Mouse (Mus musculus): Measurements from ENCODE around the gene Pilra. TPM values are rescaled to one million over a fixed set of nuclear protein-coding genes. Genes with fewer than 3 reads are reported as not detected.
A peak's percentile ranks its signal among the peaks of the same experiment; 100 is the strongest.

The Pilra gene
- polyA plus RNA-seq, 1 experiment, result not detected

GRCm38 (mm10) chr5:137782776-137783522 is 53.1 kb downstream of the Pilra start:
- H3K27ac ChIP-seq (ENCODE audit: insufficient read depth, low read depth, low read length), result no peak overlapping the region
- H3K4me1 ChIP-seq (ENCODE audit: control insufficient read depth, insufficient read depth, low read length), result peaks cover 41% of the 10 kb centered on the region
- WGBS, result 66% methylated on average over 13 of the region's 13 CpGs
- no peak overlapping the region for H3K4me3 ChIP-seq (ENCODE audit: insufficient read depth, low read depth, low read length)
- TF ChIP-seq POLR2A (IDR thresholded peaks at IDR 0.05; ENCODE audit: insufficient read depth, low read depth, low read length) (no peak), CTCF (IDR thresholded peaks at IDR 0.05; ENCODE audit: insufficient read depth, low read depth, low read length) (no peak)

GRCm38 (mm10) chr5:137781661-137782060 is 54.4 kb downstream of the Pilra start:
- no peak for TF ChIP-seq CTCF (IDR thresholded peaks at IDR 0.05; ENCODE audit: insufficient read depth, low read depth, low read length)
- TF ChIP-seq POLR2A (IDR thresholded peaks at IDR 0.05; ENCODE audit: insufficient read depth, low read depth, low read length), result no peak
- 91% methylated on average over 7 of the region's 7 CpGs for WGBS
- Histone ChIP-seq H3K4me1 (ENCODE audit: control insufficient read depth, insufficient read depth, low read length) (peaks cover 38% of the 10 kb centered on the region), H3K27ac (ENCODE audit: insufficient read depth, low read depth, low read length) (no peak overlapping the region), H3K4me3 (ENCODE audit: insufficient read depth, low read depth, low read length) (no peak overlapping the region)

- Histone ChIP-seq H3K4me1 (ENCODE audit: control insufficient read depth, insufficient read depth, low read length) (peaks cover 31% of the 10 kb centered on the region), H3K4me3 (ENCODE audit: insufficient read depth, low read depth, low read length) (peak overlapping the region; percentile 69), H3K27ac (ENCODE audit: insufficient read depth, low read depth, low read length) (no peak overlapping the region)
- under 1% methylated on average over 83 of the region's 83 CpGs for WGBS
- TF ChIP-seq POLR2A (IDR thresholded peaks at IDR 0.05; ENCODE audit: insufficient read depth, low read depth, low read length) (no peak), CTCF (IDR thresholded peaks at IDR 0.05; ENCODE audit: insufficient read depth, low read depth, low read length) (no peak)
Observed at GRCm38 (mm10) chr5:137779053-137779933, 56.8 kb downstream of the Pilra start.

GRCm38 (mm10) chr5:137778635-137779034 is 57.4 kb downstream of the Pilra start, which contains the start of gene Ppp1r35:
Gene Ppp1r35, plus strand, starts transcription at chr5:137778849.
- TF ChIP-seq POLR2A (IDR thresholded peaks at IDR 0.05; ENCODE audit: insufficient read depth, low read depth, low read length) (peak; percentile 37; the same call in 1 of the 2 replicates), CTCF (IDR thresholded peaks at IDR 0.05; ENCODE audit: insufficient read depth, low read depth, low read length) (no peak)
- Histone ChIP-seq H3K4me1 (ENCODE audit: control insufficient read depth, insufficient read depth, low read length) (peaks cover 26% of the 10 kb centered on the region), H3K27ac (ENCODE audit: insufficient read depth, low read depth, low read length) (no peak within 1 kb of the TSS; the same call in 1 of the 2 replicates), H3K4me3 (ENCODE audit: insufficient read depth, low read depth, low read length) (peak within 1 kb of the TSS; percentile 69)
- WGBS, result under 1% methylated on average over 31 of the region's 31 CpGs

GRCm38 (mm10) chr5:137777267-137777845 is 58.7 kb downstream of the Pilra start:
- H3K4me1 ChIP-seq (ENCODE audit: control insufficient read depth, insufficient read depth, low read length), result peaks cover 17% of the 10 kb centered on the region
- no peak overlapping the region for H3K27ac ChIP-seq (ENCODE audit: insufficient read depth, low read depth, low read length)
- 84% methylated on average over 7 of the region's 7 CpGs for WGBS
- TF ChIP-seq POLR2A (IDR thresholded peaks at IDR 0.05; ENCODE audit: insufficient read depth, low read depth, low read length) (no peak), CTCF (IDR thresholded peaks at IDR 0.05; ENCODE audit: insufficient read depth, low read depth, low read length) (no peak)
- H3K4me3 ChIP-seq (ENCODE audit: insufficient read depth, low read depth, low read length), result no peak overlapping the region

- 33% methylated on average over 5 of the region's 5 CpGs for WGBS
- Histone ChIP-seq H3K27ac (ENCODE audit: insufficient read depth, low read depth, low read length) (no peak overlapping the region), H3K4me1 (ENCODE audit: control insufficient read depth, insufficient read depth, low read length) (peaks cover 10% of the 10 kb centered on the region), H3K4me3 (ENCODE audit: insufficient read depth, low read depth, low read length) (no peak overlapping the region)
- no peak for TF ChIP-seq CTCF (IDR thresholded peaks at IDR 0.05; ENCODE audit: insufficient read depth, low read depth, low read length)
- no peak for TF ChIP-seq POLR2A (IDR thresholded peaks at IDR 0.05; ENCODE audit: insufficient read depth, low read depth, low read length)
Observed at GRCm38 (mm10) chr5:137776408-137776918, 59.6 kb downstream of the Pilra start.

GRCm38 (mm10) chr5:137775587-137776290 is 60.3 kb downstream of the Pilra start:
- TF ChIP-seq POLR2A (IDR thresholded peaks at IDR 0.05; ENCODE audit: insufficient read depth, low read depth, low read length) (no peak), CTCF (IDR thresholded peaks at IDR 0.05; ENCODE audit: insufficient read depth, low read depth, low read length) (no peak)
- WGBS, result 85% methylated on average over 2 of the region's 2 CpGs
- Histone ChIP-seq H3K4me1 (ENCODE audit: control insufficient read depth, insufficient read depth, low read length) (peaks cover 10% of the 10 kb centered on the region), H3K4me3 (ENCODE audit: insufficient read depth, low read depth, low read length) (no peak overlapping the region), H3K27ac (ENCODE audit: insufficient read depth, low read depth, low read length) (no peak overlapping the region)

GRCm38 (mm10) chr5:137772755-137773154 is 63.3 kb downstream of the Pilra start:
- H3K4me1 ChIP-seq (ENCODE audit: control insufficient read depth, insufficient read depth, low read length), result peaks cover 4% of the 10 kb centered on the region; the same call in 1 of the 2 replicates
- no peak for TF ChIP-seq POLR2A (IDR thresholded peaks at IDR 0.05; ENCODE audit: insufficient read depth, low read depth, low read length)
- no peak for TF ChIP-seq CTCF (IDR thresholded peaks at IDR 0.05; ENCODE audit: insufficient read depth, low read depth, low read length)
- no peak overlapping the region for H3K4me3 ChIP-seq (ENCODE audit: insufficient read depth, low read depth, low read length)
- no peak overlapping the region for H3K27ac ChIP-seq (ENCODE audit: insufficient read depth, low read depth, low read length)

Other genes starting within 250 kb of the Pilra start
- gene Mospd3, start 235.2 kb downstream of the Pilra start, polyA plus RNA-seq (2012; ENCODE audit: insufficient read depth, insufficient read length, low replicate concordance, missing spikeins), result not detected in 2 replicates
- gene Pcolce, start 222.5 kb downstream of the Pilra start, polyA plus RNA-seq (2012; ENCODE audit: insufficient read depth, insufficient read length, low replicate concordance, missing spikeins), result not detected in 2 replicates
- not detected in 2 replicates for gene Fbxo24, start 207.3 kb downstream of the Pilra start, polyA plus RNA-seq (2012; ENCODE audit: insufficient read depth, insufficient read length, low replicate concordance, missing spikeins)
- not detected in 2 replicates for gene Lrch4, start 207.2 kb downstream of the Pilra start, polyA plus RNA-seq (2012; ENCODE audit: insufficient read depth, insufficient read length, low replicate concordance, missing spikeins)
- not detected in 2 replicates for gene Gm20605, start 207.1 kb downstream of the Pilra start, polyA plus RNA-seq (2012; ENCODE audit: insufficient read depth, insufficient read length, low replicate concordance, missing spikeins)
- not detected in 2 replicates for gene Sap25, start 194.9 kb downstream of the Pilra start, polyA plus RNA-seq (2012; ENCODE audit: insufficient read depth, insufficient read length, low replicate concordance, missing spikeins)
- gene Irs3, start 190.6 kb downstream of the Pilra start, polyA plus RNA-seq (2012; ENCODE audit: insufficient read depth, insufficient read length, low replicate concordance, missing spikeins), result not detected in 2 replicates
- gene Agfg2, start 151.6 kb downstream of the Pilra start, polyA plus RNA-seq (2012; ENCODE audit: insufficient read depth, insufficient read length, low replicate concordance, missing spikeins), result not detected in 2 replicates
- gene Nyap1, start 94.7 kb downstream of the Pilra start, polyA plus RNA-seq (2012; ENCODE audit: insufficient read depth, insufficient read length, low replicate concordance, missing spikeins), result not detected in 2 replicates
- gene Tsc22d4, start 90.6 kb downstream of the Pilra start, polyA plus RNA-seq (2012; ENCODE audit: insufficient read depth, insufficient read length, low replicate concordance, missing spikeins), result 483 TPM in 1 of 2 replicates, not detected in the other
- not detected in 2 replicates for gene Ppp1r35, start 57.4 kb downstream of the Pilra start, polyA plus RNA-seq (2012; ENCODE audit: insufficient read depth, insufficient read length, low replicate concordance, missing spikeins)
- gene Mepce, start 48.6 kb downstream of the Pilra start, polyA plus RNA-seq (2012; ENCODE audit: insufficient read depth, insufficient read length, low replicate concordance, missing spikeins), result not detected in 2 replicates
- gene Zcwpw1, start 48.5 kb downstream of the Pilra start, polyA plus RNA-seq (2012; ENCODE audit: insufficient read depth, insufficient read length, low replicate concordance, missing spikeins), result not detected in 2 replicates
- gene Pilrb1, start 21.8 kb upstream of the Pilra start, polyA plus RNA-seq (2012; ENCODE audit: insufficient read depth, insufficient read length, low replicate concordance, missing spikeins), result not detected in 2 replicates
- gene Pilrb2, start 35.5 kb upstream of the Pilra start, polyA plus RNA-seq (2012; ENCODE audit: insufficient read depth, insufficient read length, low replicate concordance, missing spikeins), result not detected in 2 replicates
- not detected in 2 replicates for gene Cyp3a13, start 85.3 kb upstream of the Pilra start, polyA plus RNA-seq (2012; ENCODE audit: insufficient read depth, insufficient read length, low replicate concordance, missing spikeins)
- gene Gjc3, start 126.8 kb upstream of the Pilra start, polyA plus RNA-seq (2012; ENCODE audit: insufficient read depth, insufficient read length, low replicate concordance, missing spikeins), result not detected in 2 replicates
- not detected in 2 replicates for gene Azgp1, start 145.2 kb upstream of the Pilra start, polyA plus RNA-seq (2012; ENCODE audit: insufficient read depth, insufficient read length, low replicate concordance, missing spikeins)
- not detected in 2 replicates for gene Smok3a, start 185.0 kb upstream of the Pilra start, polyA plus RNA-seq (2012; ENCODE audit: insufficient read depth, insufficient read length, low replicate concordance, missing spikeins)
- not detected in 2 replicates for gene Smok3b, start 185.1 kb upstream of the Pilra start, polyA plus RNA-seq (2012; ENCODE audit: insufficient read depth, insufficient read length, low replicate concordance, missing spikeins)
- not detected in 2 replicates for gene Smok3c, start 216.9 kb upstream of the Pilra start, polyA plus RNA-seq (2012; ENCODE audit: insufficient read depth, insufficient read length, low replicate concordance, missing spikeins)
- gene Zkscan1, start 248.8 kb upstream of the Pilra start, polyA plus RNA-seq (2012; ENCODE audit: insufficient read depth, insufficient read length, low replicate concordance, missing spikeins), result not detected in 2 replicates